Mouse (Mus musculus): ENCODE results near the gene Cpn2. TPM values are rescaled to one million over a fixed set of nuclear protein-coding genes. Genes with fewer than 3 reads are reported as not detected.

The Cpn2 gene
- total and polyA plus RNA-seq, 3 experiments = 0.10 to 0.88 (median 0.11) TPM

DNA sequence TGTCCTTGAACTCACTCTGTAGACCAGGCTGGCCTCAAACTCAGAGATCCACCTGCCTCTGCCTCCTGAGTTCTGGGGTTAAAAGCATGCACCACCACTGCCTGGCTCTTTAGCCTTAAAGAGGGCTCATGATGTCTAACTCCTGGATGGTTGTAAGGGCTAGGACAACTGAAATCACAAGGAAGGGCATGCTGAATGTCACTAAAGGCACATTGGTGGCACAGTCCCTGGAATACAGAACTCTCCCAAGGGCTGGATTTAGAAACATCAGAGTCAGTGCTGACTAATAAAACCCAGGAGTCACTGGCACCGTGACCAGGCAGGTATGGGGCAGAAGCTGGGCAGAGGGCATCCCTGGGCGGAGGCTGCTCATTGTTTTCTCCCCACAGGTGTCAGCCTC lies 36.1 kb upstream of the Cpn2 start:
- intact Hi-C loops (cut with DNase I) = no loop called here
- Histone ChIP-seq H3K27ac (no peak overlapping the region), H3K4me3 (no peak overlapping the region), H3K9ac (ENCODE audit: low read depth, low read length) (no peak overlapping the region), H3K36me3 (ENCODE audit: control insufficient read depth, insufficient read depth, low read length) (no peaks in the 10 kb centered on the region), H3K4me1 (ENCODE audit: control insufficient read depth, insufficient read depth, low read length) (no peaks in the 10 kb centered on the region), H3K79me2 (replicated peaks; ENCODE audit: control insufficient read depth, insufficient read depth, low read length) (no peaks in the 10 kb centered on the region), H3K27me3 (ENCODE audit: control insufficient read depth, insufficient read depth, low read length) (peaks cover 2% of the 10 kb centered on the region; the same call in 1 of the 2 replicates)
- 79% methylated on average over 2 of the region's 2 CpGs for WGBS
- TF ChIP-seq CTCF (IDR thresholded peaks at IDR 0.05) = no peak
- no peak for TF ChIP-seq EP300 (IDR thresholded peaks at IDR 0.05; ENCODE audit: insufficient read depth, low read depth, low read length)
- TF ChIP-seq POLR2A (IDR thresholded peaks at IDR 0.05; ENCODE audit: insufficient read depth, low read depth, low read length) = no peak
- no peak for DNase-seq

GRCm38 (mm10) chr16:30302686-30303085 lies 35.4 kb upstream of the Cpn2 start:
- DNase-seq = no peak
- Histone ChIP-seq H3K79me2 (replicated peaks; ENCODE audit: control insufficient read depth, insufficient read depth, low read length) (no peaks in the 10 kb centered on the region), H3K36me3 (ENCODE audit: control insufficient read depth, insufficient read depth, low read length) (no peaks in the 10 kb centered on the region), H3K27me3 (ENCODE audit: control insufficient read depth, insufficient read depth, low read length) (no peaks in the 10 kb centered on the region), H3K27ac (no peak overlapping the region), H3K9ac (ENCODE audit: low read depth, low read length) (no peak overlapping the region), H3K4me1 (ENCODE audit: control insufficient read depth, insufficient read depth, low read length) (no peaks in the 10 kb centered on the region), H3K4me3 (no peak overlapping the region)
- 84% methylated on average over 6 of the region's 6 CpGs for WGBS
- TF ChIP-seq CTCF (IDR thresholded peaks at IDR 0.05) (no peak), EP300 (IDR thresholded peaks at IDR 0.05; ENCODE audit: insufficient read depth, low read depth, low read length) (no peak), POLR2A (IDR thresholded peaks at IDR 0.05; ENCODE audit: insufficient read depth, low read depth, low read length) (no peak)
- intact Hi-C loops (cut with DNase I) = no loop called here

DNA sequence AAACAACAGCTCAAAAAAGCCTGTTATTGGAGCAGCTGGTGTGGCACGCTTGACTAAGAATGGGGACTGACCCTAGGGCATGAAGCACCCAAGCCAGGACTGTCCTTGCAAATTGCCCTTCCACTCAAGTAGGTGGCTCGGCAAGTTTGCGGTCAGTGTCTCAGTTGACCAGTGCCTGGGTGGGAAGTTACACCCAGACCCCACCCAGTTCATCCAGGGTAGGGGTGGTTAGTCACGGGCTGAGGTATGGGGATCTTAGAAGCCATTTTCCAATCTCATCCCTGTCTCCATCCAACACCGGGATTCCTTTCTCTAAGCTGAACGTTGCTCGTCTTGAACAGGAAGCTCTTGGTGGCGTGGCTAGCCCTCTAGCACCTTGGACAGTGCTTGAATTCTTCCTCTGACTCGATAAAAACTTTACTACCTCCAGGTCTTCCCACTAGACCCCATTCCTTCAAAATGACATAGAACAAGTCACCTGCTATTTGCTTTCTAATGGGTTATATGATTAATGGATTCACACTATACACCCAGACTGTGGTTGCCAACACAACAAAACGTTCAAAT lies 32.5 kb upstream of the Cpn2 start:
- 49% methylated on average over 10 of the region's 10 CpGs for WGBS
- no peaks in the 10 kb centered on the region for H3K79me2 ChIP-seq (replicated peaks; ENCODE audit: control insufficient read depth, insufficient read depth, low read length)
- no peak for TF ChIP-seq EP300 (IDR thresholded peaks at IDR 0.05; ENCODE audit: insufficient read depth, low read depth, low read length)
- no peak for TF ChIP-seq POLR2A (IDR thresholded peaks at IDR 0.05; ENCODE audit: insufficient read depth, low read depth, low read length)
- TF ChIP-seq CTCF (IDR thresholded peaks at IDR 0.05) = no peak
- DNase-seq = no peak
- no peaks in the 10 kb centered on the region for H3K4me1 ChIP-seq (ENCODE audit: control insufficient read depth, insufficient read depth, low read length)
- no peak overlapping the region for H3K27ac ChIP-seq
- no peaks in the 10 kb centered on the region for H3K27me3 ChIP-seq (ENCODE audit: control insufficient read depth, insufficient read depth, low read length)
- H3K4me3 ChIP-seq = no peak overlapping the region
- H3K36me3 ChIP-seq (ENCODE audit: control insufficient read depth, insufficient read depth, low read length) = no peaks in the 10 kb centered on the region
- H3K9ac ChIP-seq (ENCODE audit: low read depth, low read length) = no peak overlapping the region
- intact Hi-C loops (cut with DNase I) = no loop called here

DNA sequence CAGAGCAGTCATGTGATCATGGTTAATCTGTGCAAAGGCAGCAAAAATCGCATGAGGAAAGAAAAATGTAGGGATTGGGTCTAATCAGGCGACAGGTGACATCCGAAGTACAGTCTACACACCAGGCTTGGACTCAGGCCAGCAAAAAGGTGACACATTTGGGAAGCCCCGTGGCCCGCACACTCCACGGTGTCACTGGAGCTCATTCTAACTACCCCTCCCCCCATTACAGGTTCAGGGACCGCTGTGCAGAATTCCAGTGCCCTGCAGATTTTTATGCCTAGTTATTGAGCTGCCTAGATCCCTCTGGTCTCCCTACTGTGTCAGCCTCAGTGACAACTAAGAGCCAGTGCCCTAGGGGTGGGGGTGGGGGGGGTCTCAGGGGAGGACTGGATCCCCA lies 30.2 kb upstream of the Cpn2 start:
- no peaks in the 10 kb centered on the region for H3K4me1 ChIP-seq (ENCODE audit: control insufficient read depth, insufficient read depth, low read length)
- intact Hi-C loops (cut with DNase I) = no loop called here
- no peak overlapping the region for H3K9ac ChIP-seq (ENCODE audit: low read depth, low read length)
- no peak overlapping the region for H3K27ac ChIP-seq
- no peak for TF ChIP-seq POLR2A (IDR thresholded peaks at IDR 0.05; ENCODE audit: insufficient read depth, low read depth, low read length)
- TF ChIP-seq CTCF (IDR thresholded peaks at IDR 0.05) = no peak
- DNase-seq = no peak
- H3K27me3 ChIP-seq (ENCODE audit: control insufficient read depth, insufficient read depth, low read length) = no peaks in the 10 kb centered on the region
- no peaks in the 10 kb centered on the region for H3K36me3 ChIP-seq (ENCODE audit: control insufficient read depth, insufficient read depth, low read length)
- no peaks in the 10 kb centered on the region for H3K79me2 ChIP-seq (replicated peaks; ENCODE audit: control insufficient read depth, insufficient read depth, low read length)
- 78% methylated on average over 7 of the region's 7 CpGs for WGBS
- H3K4me3 ChIP-seq = no peak overlapping the region

- Histone ChIP-seq H3K9ac (ENCODE audit: low read depth, low read length) (no peak overlapping the region), H3K27ac (no peak overlapping the region)
Measured at GRCm38 (mm10) chr16:30296601-30297275, 29.4 kb upstream of the Cpn2 start.

GRCm38 (mm10) chr16:30295106-30295505 lies 27.8 kb upstream of the Cpn2 start:
- Histone ChIP-seq H3K79me2 (replicated peaks; ENCODE audit: control insufficient read depth, insufficient read depth, low read length) (no peaks in the 10 kb centered on the region), H3K36me3 (ENCODE audit: control insufficient read depth, insufficient read depth, low read length) (no peaks in the 10 kb centered on the region), H3K9ac (ENCODE audit: low read depth, low read length) (no peak overlapping the region), H3K27ac (no peak overlapping the region), H3K4me1 (ENCODE audit: control insufficient read depth, insufficient read depth, low read length) (no peaks in the 10 kb centered on the region), H3K4me3 (no peak overlapping the region), H3K27me3 (ENCODE audit: control insufficient read depth, insufficient read depth, low read length) (no peaks in the 10 kb centered on the region)
- no peak for TF ChIP-seq EP300 (IDR thresholded peaks at IDR 0.05; ENCODE audit: insufficient read depth, low read depth, low read length)
- TF ChIP-seq POLR2A (IDR thresholded peaks at IDR 0.05; ENCODE audit: insufficient read depth, low read depth, low read length) = no peak
- no peak for TF ChIP-seq CTCF (IDR thresholded peaks at IDR 0.05)
- 87% methylated on average over 7 of the region's 7 CpGs for WGBS
- intact Hi-C loops (cut with DNase I) = no loop called here
- DNase-seq = no peak

More at GRCm38 (mm10) chr16:30296601-30297275, 29.4 kb upstream of the Cpn2 start:
- TF ChIP-seq EP300 (IDR thresholded peaks at IDR 0.05; ENCODE audit: insufficient read depth, low read depth, low read length) = no peak
- TF ChIP-seq CTCF (IDR thresholded peaks at IDR 0.05) = no peak
- no peak for TF ChIP-seq POLR2A (IDR thresholded peaks at IDR 0.05; ENCODE audit: insufficient read depth, low read depth, low read length)
- H3K27me3 ChIP-seq (ENCODE audit: control insufficient read depth, insufficient read depth, low read length) = no peaks in the 10 kb centered on the region
- H3K4me1 ChIP-seq (ENCODE audit: control insufficient read depth, insufficient read depth, low read length) = no peaks in the 10 kb centered on the region
- intact Hi-C loops (cut with DNase I) = no loop called here
- no peaks in the 10 kb centered on the region for H3K36me3 ChIP-seq (ENCODE audit: control insufficient read depth, insufficient read depth, low read length)
- H3K4me3 ChIP-seq = no peak overlapping the region
- H3K79me2 ChIP-seq (replicated peaks; ENCODE audit: control insufficient read depth, insufficient read depth, low read length) = no peaks in the 10 kb centered on the region
- 79% methylated on average over 11 of the region's 11 CpGs for WGBS
- DNase-seq = no peak
